Mouse (Mus musculus) kidney, adult 2 months (tissue): ENCODE results near the gene Stk39. TPM values are rescaled to one million over a fixed set of nuclear protein-coding genes. Genes with fewer than 3 reads are reported as not detected.

Experiments
- DNase-seq: peaks from one replicate; pipeline ENCODE4 v3.0.0; 2021
- H3K27ac ChIP-seq: fragments of 200-500 bp; 2 replicates; pipeline ENCODE4 v1.5.1; 2012; ENCODE audit warnings: low read depth, low read length, control low read depth, inconsistent platforms; ENCODE audit not compliant: insufficient read depth
- H3K27me3 ChIP-seq: fragments of 200-500 bp; replicated peaks from 2 replicates; pipeline ENCODE4 v1.6.1; 2012; ENCODE audit warnings: mild to moderate bottlenecking, moderate library complexity, low read length, inconsistent platforms; ENCODE audit not compliant: control insufficient read depth, insufficient read depth
- H3K36me3 ChIP-seq: fragments of 200-500 bp; 2 replicates; pipeline ENCODE4 v1.6.1; 2012; ENCODE audit warnings: mild to moderate bottlenecking, moderate library complexity, low read length, inconsistent platforms; ENCODE audit not compliant: control insufficient read depth, insufficient read depth
- H3K4me1 ChIP-seq: fragments of 200-500 bp; 2 replicates; pipeline ENCODE4 v1.6.1; 2011; ENCODE audit warnings: low read length; ENCODE audit not compliant: control insufficient read depth, insufficient read depth
- H3K4me3 ChIP-seq: fragments of 200-500 bp; 2 replicates; pipeline ENCODE4 v1.5.1; 2011; ENCODE audit warnings: mild to moderate bottlenecking, low read depth, low read length, control low read depth; ENCODE audit not compliant: insufficient read depth
- CTCF ChIP-seq: fragments of 200-500 bp; conservative IDR thresholded peaks from 2 replicates; pipeline ENCODE4 v1.5.1; 2011; ENCODE audit warnings: low read depth, mild to moderate bottlenecking, control low read depth, low read length, moderate library complexity, mixed read lengths; ENCODE audit not compliant: insufficient read depth, insufficient read length
- POLR2A ChIP-seq: fragments of 200-500 bp; IDR thresholded peaks from one replicate; pipeline ENCODE4 v1.6.1; 2011; ENCODE audit warnings: low read depth, low read length, control low read depth
- WGBS: fragments of 180-500 bp; shearing (Covaris S2); methylation state at CpG from one replicate; pipeline ENCODE4 v1.1.7; 2018; 5-methylcytosine and 5-hydroxymethylcytosine counted together
- polyA plus RNA-seq: library from polyadenylated mRNA; depleted of rRNA; stranded (reverse); fragments of >200 nt; gene quantifications from 2 replicates; pipeline ENCODE4 v1.2.3, GENCODE M21; 2012

Gene Stk39
- polyA plus RNA-seq, 1 experiment = 14.6 TPM

- H3K36me3 ChIP-seq = no peaks in the 10 kb centered on the region
- no peak overlapping the region for H3K27ac ChIP-seq
Observed at GRCm38 (mm10) chr2:68289961-68290360, 182.1 kb downstream of the Stk39 start.

GRCm38 (mm10) chr2:68289177-68289576 lies 182.9 kb downstream of the Stk39 start:
- H3K27ac ChIP-seq = no peak overlapping the region
- no peak for TF ChIP-seq CTCF
- TF ChIP-seq POLR2A = no peak

More at GRCm38 (mm10) chr2:68289961-68290360, 182.1 kb downstream of the Stk39 start:
- no peak for TF ChIP-seq POLR2A
- TF ChIP-seq CTCF = no peak
- DNase-seq = no peak
- Histone ChIP-seq H3K4me3 (no peak overlapping the region), H3K4me1 (no peaks in the 10 kb centered on the region), H3K27me3 (no peaks in the 10 kb centered on the region)
- 64% methylated on average over 4 of the region's 4 CpGs for WGBS

GRCm38 (mm10) chr2:68288106-68288505 lies 184.0 kb downstream of the Stk39 start:
- WGBS = 92% methylated on average over 10 of the region's 10 CpGs
- Histone ChIP-seq H3K27me3 (no peaks in the 10 kb centered on the region), H3K27ac (no peak overlapping the region), H3K36me3 (no peaks in the 10 kb centered on the region), H3K4me1 (no peaks in the 10 kb centered on the region), H3K4me3 (no peak overlapping the region)
- TF ChIP-seq POLR2A (no peak), CTCF (no peak)
- no peak for DNase-seq

More at GRCm38 (mm10) chr2:68289177-68289576, 182.9 kb downstream of the Stk39 start:
- WGBS = 74% methylated on average over 10 of the region's 10 CpGs
- H3K36me3 ChIP-seq = no peaks in the 10 kb centered on the region
- no peak overlapping the region for H3K4me3 ChIP-seq
- H3K4me1 ChIP-seq = no peaks in the 10 kb centered on the region
- DNase-seq = no peak
- H3K27me3 ChIP-seq = no peaks in the 10 kb centered on the region

- peak; percentile 16 for DNase-seq
- WGBS = 70% methylated on average over 2 of the region's 2 CpGs
- no peaks in the 10 kb centered on the region for H3K36me3 ChIP-seq
- no peak overlapping the region for H3K27ac ChIP-seq
- H3K4me1 ChIP-seq = no peaks in the 10 kb centered on the region
- no peak for TF ChIP-seq CTCF
- no peak for TF ChIP-seq POLR2A
- no peak overlapping the region for H3K4me3 ChIP-seq
- no peaks in the 10 kb centered on the region for H3K27me3 ChIP-seq
Observed at GRCm38 (mm10) chr2:68284391-68284790, 187.7 kb downstream of the Stk39 start.

- no peak overlapping the region for H3K27ac ChIP-seq
- TF ChIP-seq POLR2A (no peak), CTCF (no peak)
- DNase-seq = no peak
- no peaks in the 10 kb centered on the region for H3K27me3 ChIP-seq
- H3K36me3 ChIP-seq = no peaks in the 10 kb centered on the region
- no peaks in the 10 kb centered on the region for H3K4me1 ChIP-seq
- H3K4me3 ChIP-seq = no peak overlapping the region
- WGBS = 86% methylated on average over 6 of the region's 6 CpGs
Observed at GRCm38 (mm10) chr2:68283021-68283548, 189.0 kb downstream of the Stk39 start.

- Histone ChIP-seq H3K27me3 (no peaks in the 10 kb centered on the region), H3K4me3 (no peak overlapping the region), H3K4me1 (no peaks in the 10 kb centered on the region), H3K36me3 (no peaks in the 10 kb centered on the region), H3K27ac (no peak overlapping the region)
- TF ChIP-seq POLR2A (no peak), CTCF (no peak)
- no peak for DNase-seq
- 97% methylated on average over 3 of the region's 3 CpGs for WGBS
Observed at GRCm38 (mm10) chr2:68281575-68281974, 190.5 kb downstream of the Stk39 start.

- Histone ChIP-seq H3K27ac (no peak overlapping the region), H3K27me3 (no peaks in the 10 kb centered on the region), H3K36me3 (no peaks in the 10 kb centered on the region), H3K4me3 (no peak overlapping the region), H3K4me1 (no peaks in the 10 kb centered on the region)
- TF ChIP-seq POLR2A (no peak), CTCF (no peak)
- WGBS = 56% methylated on average over 4 of the region's 4 CpGs
- DNase-seq = no peak
Observed at GRCm38 (mm10) chr2:68271301-68271700, 200.8 kb downstream of the Stk39 start.

- H3K36me3 ChIP-seq = no peaks in the 10 kb centered on the region
- no peak for DNase-seq
- TF ChIP-seq CTCF (no peak), POLR2A (no peak)
- H3K4me1 ChIP-seq = no peaks in the 10 kb centered on the region
- no peak overlapping the region for H3K4me3 ChIP-seq
- H3K27me3 ChIP-seq = no peaks in the 10 kb centered on the region
- no peak overlapping the region for H3K27ac ChIP-seq
- 72% methylated on average over 6 of the region's 6 CpGs for WGBS
Observed at GRCm38 (mm10) chr2:68270836-68271235, 201.2 kb downstream of the Stk39 start.
